Mouse (Mus musculus) Muller cell, postnatal 12 days (primary cell): ENCODE results near the gene Nfkb1.

Source experiments
- DNase-seq: peaks from one replicate; pipeline ENCODE4 v3.0.0-alpha.2; 2015; ENCODE audit errors: inconsistent ontology term

Nfkb1 gene

DNA sequence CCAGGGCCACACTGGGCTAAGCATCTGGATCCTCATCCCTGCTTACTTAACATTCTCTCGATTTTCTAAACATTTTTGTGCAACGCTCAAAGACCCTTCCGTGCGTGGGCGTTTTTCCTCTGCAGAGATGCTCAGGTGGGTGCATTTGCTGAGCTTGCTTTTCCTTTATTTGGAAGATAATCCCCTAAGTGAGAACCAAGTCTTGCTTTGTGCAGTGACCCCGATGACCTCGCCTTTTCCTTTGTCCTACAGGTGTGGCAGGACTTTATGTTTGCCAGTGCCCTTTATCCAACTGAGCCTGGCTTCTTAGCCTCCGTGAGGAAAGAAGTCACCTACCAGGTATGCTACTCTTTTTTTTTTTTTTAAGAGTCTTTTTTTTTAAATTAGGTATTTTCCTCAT, 144.0 kb downstream of the Nfkb1 start:
- no peak for DNase-seq

DNA sequence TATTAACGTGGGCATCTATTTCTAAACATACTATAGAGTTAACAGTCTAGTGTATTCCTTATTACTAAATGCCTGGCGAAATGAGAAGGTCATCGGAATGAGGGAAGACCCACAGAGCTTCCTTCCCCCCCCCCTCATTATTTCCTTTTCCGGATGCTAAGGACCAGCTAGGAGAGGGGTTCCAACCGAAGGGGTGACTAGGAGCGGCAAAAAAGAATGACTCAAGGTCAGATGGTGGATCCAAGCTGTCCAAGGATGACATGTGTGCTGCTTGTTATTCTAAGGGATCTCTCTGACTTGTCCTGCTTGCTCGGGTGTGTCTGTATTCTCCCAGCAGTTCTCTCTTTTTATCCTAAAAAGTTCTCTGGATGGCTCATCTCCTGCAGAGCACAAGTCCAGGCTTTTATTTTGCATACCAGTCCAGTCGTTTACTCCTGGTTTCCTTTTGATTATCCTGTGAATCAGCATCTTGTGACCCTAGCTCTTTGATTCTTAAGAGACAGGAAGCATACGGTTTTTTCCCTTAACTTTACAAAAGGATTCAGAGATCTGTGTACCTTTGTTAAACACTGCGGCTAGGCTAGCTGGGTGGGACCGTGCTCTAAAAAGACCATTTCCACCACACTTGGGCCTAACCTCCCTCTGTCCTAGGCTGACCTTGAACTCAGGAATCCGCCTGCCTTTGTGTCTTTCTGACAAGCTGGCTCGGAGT, 145.0 kb downstream of the Nfkb1 start:
- no peak for DNase-seq
